Mouse (Mus musculus) ES-E14 (cell line): ENCODE measurements around the gene Paqr9. TPM values are rescaled to one million over a fixed set of nuclear protein-coding genes. Genes with fewer than 3 reads are reported as not detected.
A peak's percentile ranks its signal among the peaks of the same experiment; 100 is the strongest.

Experiments
- DNase-seq: peaks from one replicate; pipeline ENCODE4 v3.0.0-alpha.2; 2013; ENCODE audit warnings: low read depth, low spot score
- H3K27ac ChIP-seq: 2 replicates; pipeline ENCODE4 v1.5.1; 2012; ENCODE audit warnings: low read depth, mild to moderate bottlenecking, low read length, moderate library complexity, mixed read lengths; ENCODE audit not compliant: poor library complexity, insufficient read depth, severe bottlenecking
- H3K36me3 ChIP-seq: 2 replicates; pipeline ENCODE4 v1.6.1; 2012; ENCODE audit warnings: mild to moderate bottlenecking, low read length, moderate library complexity, mixed read lengths; ENCODE audit not compliant: control insufficient read depth, poor library complexity, insufficient read depth, severe bottlenecking
- H3K4me1 ChIP-seq, 2 experiments: fragments of 150-350 bp in 1 of 2; sonication (generic) in 1 of 2; 2 replicates each; pipeline ENCODE4 v1.6.1; 2012; ENCODE audit warnings: low read length in 2 of 2, mild to moderate bottlenecking in 1 of 2, mixed read lengths in 1 of 2; ENCODE audit not compliant: control insufficient read depth in 2 of 2, insufficient read depth in 2 of 2, poor library complexity in 1 of 2
- H3K4me3 ChIP-seq, 2 experiments: fragments of 150-350 bp in 1 of 2; sonication (generic) in 1 of 2; 2 replicates each; pipeline ENCODE4 v1.5.1; 2012; ENCODE audit warnings: low read length in 2 of 2, low read depth in 1 of 2, mild to moderate bottlenecking in 1 of 2, mixed read lengths in 1 of 2; ENCODE audit not compliant: insufficient read depth in 1 of 2, poor library complexity in 1 of 2, severe bottlenecking in 1 of 2
- H3K9ac ChIP-seq: 2 replicates; pipeline ENCODE4 v1.6.1; 2012; ENCODE audit warnings: low read depth, mild to moderate bottlenecking, low read length, mixed read lengths; ENCODE audit not compliant: poor library complexity, insufficient read depth, severe bottlenecking
- H3K9me3 ChIP-seq: fragments of 150-350 bp; sonication (generic); 2 replicates; pipeline ENCODE4 v1.6.1; 2012; ENCODE audit warnings: low read depth, mild to moderate bottlenecking, low read length; ENCODE audit not compliant: control insufficient read depth, insufficient read depth
- CHD2 ChIP-seq: IDR thresholded peaks from 2 replicates; pipeline ENCODE4 v1.6.1; 2014; ENCODE audit warnings: mild to moderate bottlenecking, low read depth, low read length, inconsistent platforms
- HCFC1 ChIP-seq: IDR thresholded peaks from 2 replicates; pipeline ENCODE4 v1.6.1; 2012; ENCODE audit warnings: low read length, inconsistent platforms, borderline replicate concordance; ENCODE audit not compliant: insufficient read depth
- MAFK ChIP-seq: IDR thresholded peaks from 2 replicates; pipeline ENCODE4 v1.6.1; 2014; ENCODE audit warnings: mild to moderate bottlenecking, low read depth, low read length, inconsistent platforms; ENCODE audit not compliant: insufficient read depth
- ZC3H11A ChIP-seq: IDR thresholded peaks from 2 replicates; pipeline ENCODE4 v1.6.1; 2012; ENCODE audit warnings: low read depth, mild to moderate bottlenecking, inconsistent platforms, low read length, borderline replicate concordance
- ZNF384 ChIP-seq: IDR thresholded peaks from 2 replicates; pipeline ENCODE4 v1.6.1; 2012; ENCODE audit warnings: low read depth, low read length, inconsistent platforms
- in situ Hi-C, 2 experiments: fragments of 600-800 bp; cut with MboI; formaldehyde crosslinking; loops; one replicate each; pipeline ENCODE4 v1.15.1; 2025; ENCODE audit warnings: low sequenced_read_pairs in 2 of 2, inconsistent platforms in 1 of 2; ENCODE audit not compliant: unreplicated experiment in 2 of 2
- total RNA-seq: library from RNA; depleted of rRNA; stranded (reverse); fragments of 300-350 nt; gene quantifications from 2 replicates; pipeline ENCODE4 v1.2.3, GENCODE M21; 2012

The Paqr9 gene
- total RNA-seq, 1 experiment, result 0.58 TPM

DNA sequence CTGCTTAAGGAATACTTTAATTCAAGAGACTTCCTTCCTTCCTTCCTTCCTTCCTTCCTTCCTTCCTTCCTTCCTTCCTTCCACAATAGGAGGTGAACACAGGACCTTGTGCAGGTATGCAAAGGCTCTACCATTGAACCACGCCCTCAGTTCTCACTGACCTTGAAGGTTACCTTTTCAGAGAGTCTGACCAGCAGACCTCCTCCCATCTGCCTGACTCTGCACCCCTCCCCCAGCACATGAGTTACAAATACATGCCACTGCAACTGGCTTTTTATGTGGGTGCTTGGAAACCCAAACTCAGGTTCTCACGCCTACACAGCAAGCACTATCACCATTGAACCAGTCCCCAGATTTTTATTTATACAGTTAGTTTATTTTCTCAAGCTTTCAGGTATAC lies 36.9 kb upstream of the Paqr9 start:
- no peak overlapping the region for H3K9ac ChIP-seq
- H3K4me3 ChIP-seq, result no peak overlapping the region; a peak in 1 of 4 replicates
- peak overlapping the region; percentile 75; the same call in 1 of the 2 replicates for H3K27ac ChIP-seq
- peaks cover 7 to 11% of the 10 kb centered on the region in 2 experiments for H3K4me1 ChIP-seq
- H3K9me3 ChIP-seq, result no peaks in the 10 kb centered on the region
- no peaks in the 10 kb centered on the region for H3K36me3 ChIP-seq
- no peak for DNase-seq
- no peak for TF ChIP-seq ZC3H11A
- no peak for TF ChIP-seq MAFK
- no peak for TF ChIP-seq ZNF384
- TF ChIP-seq CHD2, result no peak
- TF ChIP-seq HCFC1, result no peak
- in situ Hi-C loops, result no loop called here

DNA sequence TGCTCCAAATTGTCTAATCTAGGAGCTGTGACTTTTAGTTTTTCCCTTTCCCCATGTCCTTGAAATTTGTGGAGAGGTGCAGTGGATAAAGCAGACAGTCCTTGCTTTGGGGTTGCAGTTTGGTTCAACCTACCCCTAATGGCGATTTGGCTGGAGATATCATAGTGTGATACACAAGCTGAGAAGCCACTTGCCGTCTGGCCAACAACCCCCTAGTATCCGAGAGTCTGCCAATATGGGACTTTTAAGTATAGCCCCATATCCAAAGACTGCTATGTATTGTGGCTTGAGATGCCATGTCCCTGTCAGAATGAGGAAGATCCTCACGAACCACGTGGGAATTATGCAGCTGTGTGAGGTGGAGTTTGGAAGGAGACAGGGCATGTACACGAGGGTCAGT lies 34.1 kb upstream of the Paqr9 start:
- H3K4me3 ChIP-seq, result no peak overlapping the region
- in situ Hi-C loops, result no loop called here
- DNase-seq, result no peak
- no peak overlapping the region for H3K27ac ChIP-seq
- peaks cover 7 to 11% of the 10 kb centered on the region in 2 experiments for H3K4me1 ChIP-seq
- no peak for TF ChIP-seq ZNF384
- H3K36me3 ChIP-seq, result no peaks in the 10 kb centered on the region
- no peaks in the 10 kb centered on the region for H3K9me3 ChIP-seq
- no peak overlapping the region for H3K9ac ChIP-seq

DNA sequence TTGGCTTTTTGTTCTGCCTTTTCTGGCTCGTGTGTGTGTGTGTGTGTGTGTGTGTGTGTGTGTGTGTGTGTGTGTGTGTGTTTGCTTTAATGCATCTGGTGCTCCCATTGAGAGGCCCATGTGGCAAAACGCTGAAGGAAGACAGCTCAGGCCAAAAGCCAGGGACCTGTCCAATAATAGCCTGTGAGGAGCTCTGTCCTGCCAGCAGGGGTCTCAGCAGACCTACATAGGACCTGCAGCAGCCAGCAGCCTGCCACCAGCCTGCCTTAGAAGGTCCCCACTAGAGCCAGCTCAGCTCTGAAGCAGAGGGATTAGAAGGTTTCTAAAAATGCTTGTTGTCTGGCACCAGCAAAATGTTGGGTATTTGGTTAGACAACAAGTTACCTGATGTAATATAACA lies 33.5 kb upstream of the Paqr9 start:
- in situ Hi-C loops, result no loop called here
- Histone ChIP-seq H3K9ac (no peak overlapping the region), H3K4me1 (peaks cover 4 to 7% of the 10 kb centered on the region in 2 experiments), H3K27ac (no peak overlapping the region), H3K36me3 (no peaks in the 10 kb centered on the region), H3K9me3 (no peaks in the 10 kb centered on the region), H3K4me3 (no peak overlapping the region)
- TF ChIP-seq ZC3H11A (no peak), MAFK (no peak), HCFC1 (no peak), ZNF384 (no peak), CHD2 (no peak)
- no peak for DNase-seq

DNA sequence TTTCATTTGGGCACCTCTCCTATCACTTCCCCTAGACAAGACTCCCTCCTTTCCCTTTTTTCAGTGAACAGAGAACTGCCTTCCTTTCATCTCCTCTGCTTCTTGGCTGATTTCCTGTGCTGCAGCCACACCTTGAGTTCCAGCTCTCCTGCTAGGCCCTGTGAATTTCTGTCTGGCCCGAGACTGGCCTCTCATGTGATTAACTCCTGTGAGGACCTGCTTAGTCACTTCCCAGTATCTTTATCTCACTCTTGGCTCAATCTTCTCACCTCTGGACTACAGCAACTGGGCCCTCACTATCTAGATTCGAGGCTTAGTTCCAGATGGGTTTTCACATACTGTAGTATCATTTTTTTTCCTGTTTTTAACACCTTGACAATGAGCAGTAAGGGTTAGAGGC lies 31.8 kb upstream of the Paqr9 start:
- H3K9ac ChIP-seq, result no peak overlapping the region
- in situ Hi-C loops, result no loop called here

DNA sequence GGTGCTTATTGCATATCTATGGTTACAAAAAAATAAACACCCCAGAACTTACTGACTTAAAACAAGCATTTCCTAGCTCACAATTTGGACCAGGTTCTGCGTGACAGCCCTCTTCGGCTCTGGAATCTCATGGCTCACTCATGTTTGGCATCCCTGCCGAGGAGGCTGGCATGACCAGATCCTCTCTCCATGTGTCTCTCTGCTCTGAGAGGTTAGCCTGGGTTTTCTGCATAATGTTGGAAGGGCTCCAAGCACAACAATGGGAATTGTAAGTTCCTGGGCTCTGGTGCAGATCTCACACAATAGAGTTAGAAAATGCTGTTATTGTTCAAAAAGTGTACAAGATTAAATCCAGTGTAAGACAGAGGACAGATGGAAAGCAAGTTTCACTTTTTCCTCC lies 28.3 kb upstream of the Paqr9 start:
- no peak for DNase-seq
- H3K36me3 ChIP-seq, result no peaks in the 10 kb centered on the region
- in situ Hi-C loops, result loop anchor here in 1 of 2 experiments (10.0 kb wide), 1 partner anchor 164 kb away; no protein-coding TSS in a partner anchor
- H3K9me3 ChIP-seq, result no peaks in the 10 kb centered on the region
- no peak overlapping the region for H3K27ac ChIP-seq
- H3K9ac ChIP-seq, result no peak overlapping the region
- H3K4me3 ChIP-seq, result no peak overlapping the region
- H3K4me1 ChIP-seq, result no peaks in the 10 kb centered on the region
- TF ChIP-seq ZC3H11A, result no peak
- TF ChIP-seq HCFC1, result no peak
- no peak for TF ChIP-seq MAFK
- TF ChIP-seq CHD2, result no peak
- TF ChIP-seq ZNF384, result no peak

More for the DNA sequence above, 31.8 kb upstream of the Paqr9 start:
- no peak overlapping the region for H3K4me3 ChIP-seq
- DNase-seq, result no peak
- H3K27ac ChIP-seq, result no peak overlapping the region
- H3K4me1 ChIP-seq, result peaks cover 0 to 6% of the 10 kb centered on the region in 2 experiments
- no peaks in the 10 kb centered on the region for H3K9me3 ChIP-seq
- TF ChIP-seq ZNF384 (no peak), CHD2 (no peak), MAFK (no peak), ZC3H11A (no peak), HCFC1 (no peak)
- H3K36me3 ChIP-seq, result no peaks in the 10 kb centered on the region
